Mouse (Mus musculus): ENCODE measurements around the gene Grid2.

- TF ChIP-seq GATA1 (IDR thresholded peaks at IDR 0.05; ENCODE audit: low read length): no peak
- TF ChIP-seq TAL1 (IDR thresholded peaks at IDR 0.05; ENCODE audit: low read length): no peak
These were observed 1286.5 kb downstream of the Grid2 start for GRCm38 (mm10) chr6:64542168-64542567.

Measured in erythroblast, embryonic 14.5 days (primary cell).